Mouse (Mus musculus): ENCODE data around the gene Cxcl1.
A peak's percentile ranks its signal among the peaks of the same experiment; 100 is the strongest.

Cxcl1 gene

GRCm38 (mm10) chr5:90891464-90891813, 398 bp downstream of the Cxcl1 start:
- DNase-seq: no peak

GRCm38 (mm10) chr5:90894231-90894630, 3.2 kb downstream of the Cxcl1 start:
- no peak for DNase-seq

- no peak for DNase-seq
Measured at GRCm38 (mm10) chr5:90897429-90897828, 6.4 kb downstream of the Cxcl1 start.

GRCm38 (mm10) chr5:90899308-90899707, 8.3 kb downstream of the Cxcl1 start:
- no peak for DNase-seq

GRCm38 (mm10) chr5:90900147-90900546, 9.1 kb downstream of the Cxcl1 start:
- DNase-seq: no peak

- no peak for DNase-seq
Measured at GRCm38 (mm10) chr5:90900688-90901087, 9.6 kb downstream of the Cxcl1 start.

- DNase-seq: peak; percentile 28
Measured at GRCm38 (mm10) chr5:90902380-90903260, 11.6 kb downstream of the Cxcl1 start.

GRCm38 (mm10) chr5:90903339-90904020, 12.4 kb downstream of the Cxcl1 start, which contains the start of gene Cxcl2:
Cxcl2 (plus strand) TSS chr5:90903871.
- no peak for DNase-seq

- DNase-seq: peak; percentile 73
Measured at GRCm38 (mm10) chr5:90908983-90909382, 17.9 kb downstream of the Cxcl1 start.

GRCm38 (mm10) chr5:90919495-90919894, 28.5 kb downstream of the Cxcl1 start:
- no peak for DNase-seq

GRCm38 (mm10) chr5:90922958-90923357, 31.9 kb downstream of the Cxcl1 start:
- no peak for DNase-seq

GRCm38 (mm10) chr5:90930546-90930945, 39.5 kb downstream of the Cxcl1 start:
- no peak for DNase-seq

GRCm38 (mm10) chr5:90930971-90931851, 40.2 kb downstream of the Cxcl1 start, which contains the start of gene Mthfd2l:
Mthfd2l (plus strand) TSS chr5:90931117.
- peak; percentile 90 for DNase-seq

- DNase-seq: no peak
Measured at GRCm38 (mm10) chr5:90931911-90932310, 40.9 kb downstream of the Cxcl1 start.

GRCm38 (mm10) chr5:90936706-90937105, 45.7 kb downstream of the Cxcl1 start:
- DNase-seq: no peak

All from thymus, postnatal 4 days (tissue).